Comparison of ENCODE assay signal across 8 mouse cellular contexts in the genomic region with DNA sequence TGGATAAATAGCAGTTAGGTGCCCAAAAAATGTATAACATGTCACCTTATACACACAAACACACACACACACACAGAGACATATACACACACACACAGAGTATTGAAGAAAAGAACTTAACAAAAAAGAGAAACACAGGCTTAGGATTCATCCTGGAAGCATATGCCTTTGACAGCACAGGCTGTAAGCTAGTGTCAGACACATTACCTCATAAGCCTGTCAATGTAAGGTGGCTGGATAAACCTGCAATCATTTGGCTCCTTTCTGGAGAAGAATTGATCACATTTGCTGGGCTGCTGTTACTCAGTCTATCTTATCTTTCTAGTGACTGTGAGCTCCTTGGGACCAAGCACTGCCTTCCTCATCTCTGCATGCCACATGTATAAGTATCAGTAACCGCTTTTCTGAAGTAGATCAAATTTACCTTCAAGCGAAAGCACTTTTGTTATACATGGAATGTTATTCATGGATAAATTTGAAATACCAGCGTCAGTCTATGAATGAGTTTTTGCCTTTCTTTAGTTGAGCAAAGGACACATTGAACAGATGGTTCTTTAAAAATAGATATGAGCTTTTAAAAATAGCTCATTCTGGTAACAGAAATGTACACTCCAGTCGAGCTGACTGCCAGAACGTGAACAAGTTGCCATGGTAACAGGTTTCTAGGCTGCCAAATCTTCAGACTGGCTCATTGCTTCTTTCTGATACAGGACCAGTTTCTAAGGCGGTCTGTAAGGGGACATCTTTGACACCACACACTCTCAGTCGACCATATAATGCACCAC. TPM values are rescaled to one million over a fixed set of nuclear protein-coding genes. Genes with fewer than 3 reads are reported as not detected.
DNase-seq lines count a peak whose midpoint lies in the region; ATAC-seq and TF ChIP-seq lines count a peak whose summit lies in the region.

No protein-coding gene starts in this region.

- H3K4me2 ChIP-seq in lung, postnatal 0 days (replicated peaks; ENCODE audit: low read depth, low read length) = no peak overlapping the region
- H3K4me2 ChIP-seq in hindbrain, embryonic 13.5 days = 0 out of 2 replicates have a peak overlapping the region, but pooled peaks have one; percentile 19

- no peaks in the 10 kb centered on the region for H3K27me3 ChIP-seq in lung, postnatal 0 days (replicated peaks; ENCODE audit: insufficient read depth, low read length)
- H3K27me3 ChIP-seq in hindbrain, embryonic 13.5 days = no peaks in the 10 kb centered on the region

- 0 out of 2 replicates have a peak, but pooled peaks cover 3% of the 10 kb centered on the region for H3K36me3 ChIP-seq in lung, postnatal 0 days (ENCODE audit: insufficient read depth, low read length)
- H3K36me3 ChIP-seq in hindbrain, embryonic 13.5 days = no peaks in the 10 kb centered on the region

- H3K9ac ChIP-seq in lung, postnatal 0 days (replicated peaks; ENCODE audit: low read depth) = no peak overlapping the region
- H3K9ac ChIP-seq in hindbrain, embryonic 13.5 days = no peak overlapping the region

- no peaks in the 10 kb centered on the region for H3K9me3 ChIP-seq in lung, postnatal 0 days (ENCODE audit: low read length)
- H3K9me3 ChIP-seq in hindbrain, embryonic 13.5 days = no peaks in the 10 kb centered on the region

- WGBS in lung, postnatal 0 days = 31% methylated on average over 7 of the region's 7 CpGs
- WGBS in lung, adult 2 months = 30% methylated on average over 7 of the region's 7 CpGs
- 36% methylated on average over 7 of the region's 7 CpGs for WGBS in hindbrain, embryonic 13.5 days

- no peak overlapping the region for H3K4me3 ChIP-seq in lung, postnatal 0 days (ENCODE audit: low read depth, low read length)
- no peak overlapping the region for H3K4me3 ChIP-seq in lung, adult 2 months (replicated peaks; ENCODE audit: extremely low read depth, low read depth, low read length)
- H3K4me3 ChIP-seq in hindbrain, embryonic 13.5 days = no peak overlapping the region

- no peak overlapping the region for H3K27ac ChIP-seq in lung, postnatal 0 days (ENCODE audit: low read length)
- peak overlapping the region; percentile 76 for H3K27ac ChIP-seq in hindbrain, embryonic 13.5 days

- no peak for TF ChIP-seq EP300 in lung, postnatal 0 days (IDR thresholded peaks at IDR 0.05)

- DNase-seq in lung, postnatal 0 days (ENCODE audit: low spot score) = peak; percentile 81
- DNase-seq in lung, adult 2 months = no peak
- DNase-seq in cerebellum, postnatal 10 days = peak; percentile 80 to 81
- DNase-seq in lung, postnatal 4 days = peak; percentile 17 to 42
- no peak for DNase-seq in thymus, postnatal 25 days
- no peak for DNase-seq in kidney, adult 18-20 months
- DNase-seq in kidney, postnatal 25 days = no peak

- no peak for ATAC-seq in lung, postnatal 0 days
- ATAC-seq in hindbrain, embryonic 13.5 days (ENCODE audit: low FRiP score) = peak; percentile 88

- no peaks in the 10 kb centered on the region for H3K4me1 ChIP-seq in lung, postnatal 0 days (ENCODE audit: insufficient read depth, low read depth, low read length)
- H3K4me1 ChIP-seq in lung, adult 2 months (ENCODE audit: control insufficient read depth, insufficient read depth, low read length) = no peaks in the 10 kb centered on the region; the same call in none of the 2 replicates
- peaks cover 8% of the 10 kb centered on the region; the same call in 1 of the 2 replicates for H3K4me1 ChIP-seq in hindbrain, embryonic 13.5 days (replicated peaks)

- TF ChIP-seq CTCF in lung, postnatal 0 days (IDR thresholded peaks at IDR 0.05) = no peak
- TF ChIP-seq CTCF in lung, adult 2 months (IDR thresholded peaks at IDR 0.05; ENCODE audit: insufficient read depth, low read length) = no peak

- TF ChIP-seq POLR2A in lung, adult 2 months (IDR thresholded peaks at IDR 0.05; ENCODE audit: borderline replicate concordance, extremely low read depth, low read depth, low read length) = no peak

RNA-seq across cellular contexts. Expression of gene Myof, which starts 51.8 kb away (rescaled TPM):
- polyA plus RNA-seq in lung, postnatal 0 days (2015; fragmentation: Nextera tagmentation; extraction: Ambion mirVana) = 36.4 and 37.3 TPM in 2 replicates
- 46.7 and 51.8 TPM in 2 replicates for polyA plus RNA-seq in lung, adult 2 months (2012; rRNA removed)
- 2.4 and 2.6 TPM in 2 replicates for polyA plus RNA-seq in hindbrain, embryonic 13.5 days (2015; fragmentation: Nextera tagmentation; extraction: Ambion mirVana)

Comparison
In these comparisons a context has a peak if more than half of its experiments do, and no peak if none do; other contexts are left out.
1. DNase-seq: peak in lung, postnatal 0 days (single experiment), cerebellum, postnatal 10 days (2 of 2) and lung, postnatal 4 days (2 of 2); none in lung, adult 2 months (single experiment), thymus, postnatal 25 days (single experiment), kidney, adult 18-20 months (single experiment) and kidney, postnatal 25 days (0 of 2).
2. RNA of gene Myof, which starts 51.8 kb away (polyA plus RNA-seq): 46.7 to 51.8 TPM in lung, adult 2 months and 36.4 to 37.3 TPM in lung, postnatal 0 days; 2.4 to 2.6 TPM in hindbrain, embryonic 13.5 days; every median in the first group is over 10 times any median in the second.